Mouse (Mus musculus) kidney, embryonic 14.5 days (tissue): ENCODE results near the gene Gdap1l1. TPM values are rescaled to one million over a fixed set of nuclear protein-coding genes. Genes with fewer than 3 reads are reported as not detected.

Experiments used
- ATAC-seq: fragments of 200-750 bp; cut with Nextera tagmentation; 2 replicates; pipeline ENCODE4 v1.8.0; 2017; ENCODE audit warnings: moderate number of reproducible peaks, mild to moderate bottlenecking, moderate TSS enrichment, moderate library complexity; ENCODE audit not compliant: low FRiP score, low TSS enrichment
- H3K27ac ChIP-seq: fragments of 300-500 bp; sonication (generic); 2 replicates; pipeline ENCODE4 v1.5.1; 2014; ENCODE audit warnings: low read depth, mild to moderate bottlenecking, low read length, moderate library complexity, mixed read lengths
- H3K27me3 ChIP-seq: fragments of 300-500 bp; sonication (generic); 2 replicates; pipeline ENCODE4 v1.6.1; 2014; ENCODE audit warnings: mild to moderate bottlenecking, low read length; ENCODE audit not compliant: control insufficient read depth, insufficient read depth
- H3K36me3 ChIP-seq: fragments of 300-500 bp; sonication (generic); 2 replicates; pipeline ENCODE4 v1.6.1; 2014; ENCODE audit warnings: low read length, mixed read lengths; ENCODE audit not compliant: control insufficient read depth, insufficient read depth
- H3K4me1 ChIP-seq: fragments of 300-500 bp; sonication (generic); 2 replicates; pipeline ENCODE4 v1.6.1; 2014; ENCODE audit warnings: low read length, mixed read lengths; ENCODE audit not compliant: control insufficient read depth, insufficient read depth
- H3K4me2 ChIP-seq: fragments of 300-500 bp; sonication (generic); replicated peaks from 2 replicates; pipeline ENCODE4 v1.6.1; 2014; ENCODE audit warnings: low read depth, mild to moderate bottlenecking, low read length
- H3K4me3 ChIP-seq: fragments of 300-500 bp; sonication (generic); 2 replicates; pipeline ENCODE4 v1.5.1; 2014; ENCODE audit warnings: mild to moderate bottlenecking, low read length
- H3K9ac ChIP-seq: fragments of 300-500 bp; sonication (generic); 2 replicates; pipeline ENCODE4 v1.6.1; 2014; ENCODE audit warnings: low read depth, mild to moderate bottlenecking, low read length, moderate library complexity
- H3K9me3 ChIP-seq: fragments of 300-500 bp; sonication (generic); 2 replicates; pipeline ENCODE4 v1.6.1; 2016; ENCODE audit warnings: low read length; ENCODE audit not compliant: control insufficient read depth
- WGBS: fragments of 180-500 bp; shearing (Covaris S2); extraction: QIAGEN DNeasy Blood & Tissue Kit; methylation state at CpG from one replicate; pipeline ENCODE4 v1.1.7; 2014; 5-methylcytosine and 5-hydroxymethylcytosine counted together
- polyA plus RNA-seq: library from polyadenylated mRNA; unstranded; fragments of >200 nt; fragmentation: Nextera tagmentation; extraction: Ambion mirVana; gene quantifications from 2 replicates; pipeline ENCODE4 v1.2.1, GENCODE M21; 2014

Gene Gdap1l1
- polyA plus RNA-seq, 1 experiment from 2014 or later = 0.74 TPM

DNA sequence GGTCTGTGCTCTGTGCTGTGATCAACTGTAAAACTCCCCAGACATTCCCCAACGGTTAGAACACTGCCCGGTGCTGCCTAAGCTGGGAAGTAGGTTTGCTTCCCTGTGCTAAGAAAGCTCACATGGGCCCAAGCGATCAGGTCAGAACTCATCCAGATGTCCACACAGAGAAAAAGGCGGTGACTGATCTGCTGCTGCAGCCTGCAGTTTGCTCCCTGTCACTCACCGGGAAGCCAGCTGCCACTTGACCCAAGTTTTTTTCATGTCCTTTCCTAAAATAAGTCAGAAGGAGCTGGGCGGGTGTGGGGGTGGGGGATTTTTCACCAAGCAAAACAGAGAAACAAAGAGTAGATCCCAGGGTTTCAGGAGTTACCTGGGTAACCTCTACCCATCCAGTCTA is 26.3 kb downstream of the Gdap1l1 start:
- no peaks in the 10 kb centered on the region for H3K9me3 ChIP-seq
- 69% methylated on average over 6 of the region's 6 CpGs for WGBS

DNA sequence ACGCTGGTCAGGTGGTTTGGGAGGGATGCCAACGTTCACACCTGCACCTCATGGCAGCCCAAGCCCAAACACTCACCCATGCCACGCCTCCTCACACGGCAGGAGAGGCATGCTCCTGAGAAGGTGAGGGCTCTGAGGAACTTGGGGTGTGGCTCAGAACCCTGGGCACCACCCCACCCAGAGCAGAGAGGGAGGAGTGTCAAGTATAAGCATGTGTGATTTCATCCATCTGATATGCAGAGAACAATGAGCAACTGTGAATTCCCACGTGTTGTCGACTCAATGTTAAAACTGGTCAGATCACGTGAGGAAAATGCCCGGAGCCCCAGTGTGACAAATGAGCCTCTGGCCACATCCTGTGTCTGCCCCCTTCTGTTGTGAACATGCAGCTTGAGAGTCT is 28.5 kb downstream of the Gdap1l1 start:
- 82% methylated on average over 8 of the region's 8 CpGs for WGBS

More for the DNA sequence above, 26.3 kb downstream of the Gdap1l1 start:
- Histone ChIP-seq H3K4me1 (no peaks in the 10 kb centered on the region), H3K27me3 (peaks cover 3% of the 10 kb centered on the region; the same call in 1 of the 2 replicates), H3K36me3 (peaks cover 9% of the 10 kb centered on the region; the same call in 1 of the 2 replicates), H3K27ac (no peak overlapping the region), H3K4me2 (no peak overlapping the region), H3K9ac (no peak overlapping the region), H3K4me3 (no peak overlapping the region)
- no peak for ATAC-seq

DNA sequence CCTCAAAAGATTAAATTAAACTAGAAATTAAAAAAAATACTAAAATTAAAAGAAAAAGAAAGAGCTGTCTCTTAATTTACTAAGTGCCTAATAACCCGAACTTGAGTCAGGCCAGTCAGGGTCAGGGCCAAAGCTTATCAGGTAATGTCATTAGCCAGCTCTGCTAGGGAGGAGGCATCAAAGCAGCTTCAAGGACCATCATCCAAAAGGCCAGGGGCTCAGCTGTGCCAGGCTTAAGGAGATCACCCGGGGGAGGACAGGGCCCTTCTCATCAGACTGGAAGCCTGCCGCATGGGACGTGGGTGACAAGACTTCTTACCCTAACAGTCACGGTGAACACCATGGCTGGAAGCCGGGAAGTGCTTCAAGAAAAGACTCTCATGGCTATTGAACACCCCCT is 29.3 kb downstream of the Gdap1l1 start:
- Histone ChIP-seq H3K27ac (no peak overlapping the region), H3K27me3 (no peaks in the 10 kb centered on the region), H3K4me2 (no peak overlapping the region), H3K36me3 (peaks cover 13% of the 10 kb centered on the region), H3K4me1 (peaks cover 6% of the 10 kb centered on the region), H3K4me3 (no peak overlapping the region), H3K9me3 (no peaks in the 10 kb centered on the region), H3K9ac (no peak overlapping the region)
- 92% methylated on average over 6 of the region's 6 CpGs for WGBS
- ATAC-seq = no peak

More for the DNA sequence above, 28.5 kb downstream of the Gdap1l1 start:
- no peaks in the 10 kb centered on the region for H3K9me3 ChIP-seq
- H3K27me3 ChIP-seq = no peaks in the 10 kb centered on the region
- peaks cover 13% of the 10 kb centered on the region for H3K36me3 ChIP-seq
- H3K4me1 ChIP-seq = peaks cover 5% of the 10 kb centered on the region
- H3K4me3 ChIP-seq = no peak overlapping the region
- H3K9ac ChIP-seq = no peak overlapping the region
- ATAC-seq = no peak
- H3K4me2 ChIP-seq = no peak overlapping the region
- H3K27ac ChIP-seq = no peak overlapping the region

DNA sequence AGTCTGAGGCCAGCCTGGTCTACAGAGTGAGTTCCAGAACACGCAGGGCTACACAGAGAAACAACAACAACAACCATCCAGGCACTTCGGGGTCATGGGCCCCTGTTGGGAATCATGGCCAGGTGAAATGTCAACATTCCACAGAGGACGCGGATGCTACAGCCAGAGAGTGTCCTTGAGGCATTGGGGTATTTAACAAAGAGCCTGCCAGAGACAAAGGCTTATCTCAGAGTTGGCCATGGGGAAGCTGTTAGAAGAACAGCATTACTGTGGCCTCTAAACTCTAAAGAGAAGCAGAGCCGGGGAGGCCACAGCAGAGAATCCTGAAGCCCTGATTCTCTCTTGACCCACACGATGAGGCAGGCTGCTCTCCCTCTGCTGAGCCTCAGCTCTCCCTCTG is 30.6 kb downstream of the Gdap1l1 start:
- WGBS = 94% methylated on average over 6 of the region's 6 CpGs
- ATAC-seq = no peak
- no peaks in the 10 kb centered on the region for H3K9me3 ChIP-seq
- H3K27me3 ChIP-seq = no peaks in the 10 kb centered on the region
- H3K4me3 ChIP-seq = no peak overlapping the region
- peaks cover 13% of the 10 kb centered on the region for H3K36me3 ChIP-seq
- no peak overlapping the region for H3K27ac ChIP-seq
- H3K4me2 ChIP-seq = no peak overlapping the region
- H3K9ac ChIP-seq = no peak overlapping the region
- H3K4me1 ChIP-seq = peaks cover 6% of the 10 kb centered on the region

DNA sequence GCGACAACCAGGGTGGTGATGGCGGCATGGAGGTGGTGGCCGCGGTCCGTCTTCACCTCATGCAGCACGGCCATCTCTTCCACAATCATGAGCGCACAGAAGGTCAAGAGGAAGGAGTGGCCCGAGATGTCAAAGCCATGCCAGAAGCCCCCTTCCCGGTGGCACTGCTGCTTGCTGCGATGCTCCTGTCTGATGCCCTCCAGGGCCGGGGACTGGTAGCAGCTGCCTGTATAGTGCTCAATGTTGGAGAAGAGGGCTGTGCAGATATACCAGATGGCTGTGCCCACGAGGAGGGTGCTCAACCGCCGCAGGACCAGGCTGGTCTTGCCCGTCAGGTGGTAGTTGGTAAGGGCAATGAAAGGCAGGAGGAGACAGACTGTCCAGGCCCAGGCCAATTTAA is 31.4 kb downstream of the Gdap1l1 start:
- no peak for ATAC-seq
- no peak overlapping the region for H3K4me3 ChIP-seq

DNA sequence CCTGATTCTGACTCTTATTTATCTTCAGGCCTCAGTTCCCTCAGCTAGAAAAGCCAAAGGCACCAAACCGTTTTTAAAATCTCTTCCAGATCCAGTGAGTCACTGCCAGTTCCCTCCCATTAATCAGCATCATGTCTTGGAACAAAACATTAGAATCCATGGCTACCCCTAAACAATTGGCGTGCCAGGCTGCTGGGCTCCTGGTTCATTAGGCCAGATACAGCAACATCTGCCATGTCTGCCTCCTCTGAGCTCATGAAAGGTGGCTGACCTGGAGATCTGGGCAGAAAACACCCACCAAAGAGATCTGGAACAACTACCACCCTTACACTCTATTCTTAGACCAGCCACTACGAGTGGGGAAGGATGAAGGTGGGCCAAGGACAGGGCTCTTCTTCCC is 32.9 kb downstream of the Gdap1l1 start:
- H3K4me3 ChIP-seq = no peak overlapping the region
- H3K9ac ChIP-seq = no peak overlapping the region
- 78% methylated on average over 3 of the region's 3 CpGs for WGBS

More for the DNA sequence above, 31.4 kb downstream of the Gdap1l1 start:
- Histone ChIP-seq H3K4me2 (no peak overlapping the region), H3K4me1 (peaks cover 6% of the 10 kb centered on the region), H3K9me3 (no peaks in the 10 kb centered on the region), H3K27me3 (no peaks in the 10 kb centered on the region), H3K9ac (no peak overlapping the region), H3K36me3 (peaks cover 13% of the 10 kb centered on the region), H3K27ac (no peak overlapping the region)
- 94% methylated on average over 15 of the region's 15 CpGs for WGBS

DNA sequence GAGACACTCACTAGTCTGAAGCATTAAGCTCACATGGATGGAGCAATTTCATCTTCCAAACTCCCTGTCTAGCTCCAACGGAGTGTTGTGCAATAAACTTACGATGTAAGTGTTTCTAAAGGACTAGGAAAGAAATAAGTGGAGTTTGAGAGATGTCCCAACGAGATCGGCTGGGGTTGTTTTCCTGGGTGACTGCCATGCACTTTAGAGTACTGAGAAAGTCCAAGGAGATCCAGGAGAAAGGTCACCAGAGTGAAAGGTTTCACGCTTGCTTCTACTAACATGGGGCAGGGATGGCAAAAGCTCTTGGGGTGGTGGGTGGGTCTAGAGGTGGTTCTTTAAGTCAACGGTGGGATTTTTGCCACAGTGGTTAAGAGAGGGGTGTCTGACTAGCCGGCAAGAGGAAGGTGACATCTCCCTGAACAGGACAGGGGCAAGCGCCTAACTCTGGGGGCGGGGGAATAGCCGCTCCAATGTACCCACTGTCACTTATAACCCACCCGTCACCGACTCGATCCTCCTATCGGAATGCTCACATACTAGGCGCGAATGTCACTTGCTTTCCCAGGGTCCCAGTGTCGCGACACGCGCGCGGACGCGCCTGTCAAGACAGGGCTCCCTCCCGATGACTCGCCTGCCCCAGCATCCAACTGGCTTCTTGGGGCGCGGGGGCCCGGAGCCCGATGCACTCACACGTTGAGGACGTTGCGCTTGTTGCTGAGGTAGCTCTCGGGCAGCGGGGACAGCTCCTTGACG is 33.6 kb downstream of the Gdap1l1 start:
- peak overlapping the region; percentile 78 for H3K9ac ChIP-seq
- peak overlapping the region; percentile 90 for H3K4me3 ChIP-seq
- no peaks in the 10 kb centered on the region for H3K27me3 ChIP-seq
- H3K36me3 ChIP-seq = peaks cover 13% of the 10 kb centered on the region
- H3K4me2 ChIP-seq = peak overlapping the region; percentile 88
- H3K4me1 ChIP-seq = peaks cover 6% of the 10 kb centered on the region
- H3K9me3 ChIP-seq = no peaks in the 10 kb centered on the region
- WGBS = 5% methylated on average over 36 of the region's 36 CpGs
- ATAC-seq = peak; percentile 62
- H3K27ac ChIP-seq = no peak overlapping the region; the same call in 1 of the 2 replicates

More for the DNA sequence above, 32.9 kb downstream of the Gdap1l1 start:
- H3K4me2 ChIP-seq = peak overlapping the region; percentile 88; the same call in 1 of the 2 replicates
- no peak for ATAC-seq
- peaks cover 6% of the 10 kb centered on the region for H3K4me1 ChIP-seq
- H3K36me3 ChIP-seq = peaks cover 13% of the 10 kb centered on the region
- H3K27me3 ChIP-seq = no peaks in the 10 kb centered on the region
- no peak overlapping the region for H3K27ac ChIP-seq
- H3K9me3 ChIP-seq = no peaks in the 10 kb centered on the region

DNA sequence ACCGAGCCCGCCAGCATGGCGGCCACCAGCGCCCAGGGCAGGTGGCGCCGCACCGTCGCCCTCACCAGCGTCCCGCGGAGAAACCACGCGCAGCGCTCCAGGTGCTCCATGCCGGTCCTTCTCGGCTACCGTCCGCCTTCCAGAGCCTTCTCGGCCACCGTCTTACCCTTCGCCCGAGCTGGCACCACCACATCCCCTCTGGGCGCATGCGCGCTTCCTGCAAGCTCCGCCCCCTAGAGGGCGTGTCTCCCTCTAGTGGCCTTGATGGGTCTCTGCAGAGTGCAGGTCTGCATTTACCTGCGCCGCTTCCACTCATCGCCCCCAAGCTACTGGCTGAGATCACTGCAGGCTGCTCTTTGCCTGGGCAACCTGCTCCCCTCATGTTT is 34.2 kb downstream of the Gdap1l1 start, which contains the start of gene Fitm2:
Gene Fitm2, minus strand, starts transcription at position 164 of the 386 bp plus-strand sequence.
- Histone ChIP-seq H3K27ac (no peak within 1 kb of the TSS; the same call in 1 of the 2 replicates), H3K36me3 (peaks cover 13% of the 10 kb centered on the region), H3K4me2 (peak within 1 kb of the TSS; percentile 88), H3K4me1 (peaks cover 6% of the 10 kb centered on the region), H3K9ac (peak within 1 kb of the TSS; percentile 78), H3K27me3 (no peaks in the 10 kb centered on the region), H3K4me3 (peak within 1 kb of the TSS; percentile 90), H3K9me3 (no peaks in the 10 kb centered on the region)
- under 1% methylated on average over 30 of the region's 30 CpGs for WGBS
- ATAC-seq = peak; percentile 95

DNA sequence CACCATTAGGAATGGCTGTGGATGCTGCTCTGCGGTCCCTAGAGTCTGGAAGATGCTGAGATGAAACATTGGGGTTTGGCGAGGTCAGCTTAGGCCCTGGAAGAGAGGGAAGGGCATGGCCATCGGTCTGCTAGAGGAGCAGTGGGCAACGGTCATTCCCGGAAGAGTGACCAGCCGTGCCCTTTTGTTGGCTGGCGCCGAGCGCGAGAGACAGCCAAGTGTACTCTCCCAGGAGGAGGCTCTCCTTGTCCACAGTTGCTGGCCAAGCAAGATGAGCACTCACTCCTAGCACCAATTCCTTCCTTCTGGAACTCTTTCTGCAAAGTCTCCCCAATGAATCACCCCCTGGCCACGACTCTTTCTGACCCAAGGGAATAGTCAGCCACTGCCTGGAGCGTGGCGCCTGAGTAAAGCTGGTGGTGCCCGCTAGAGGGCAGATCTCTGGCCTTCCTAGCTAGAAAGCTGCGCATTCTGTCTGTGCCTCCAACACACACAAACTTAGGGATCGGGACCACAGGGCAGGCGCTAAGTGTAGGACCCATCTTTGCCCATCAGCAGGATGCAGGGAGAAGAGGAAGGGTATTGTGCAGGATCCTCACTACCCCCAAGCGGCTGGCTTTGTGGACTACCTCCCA is 42.0 kb downstream of the Gdap1l1 start:
- no peaks in the 10 kb centered on the region for H3K36me3 ChIP-seq
- H3K9ac ChIP-seq = no peak overlapping the region
- H3K9me3 ChIP-seq = no peaks in the 10 kb centered on the region
- ATAC-seq = no peak
- H3K27me3 ChIP-seq = peaks cover 8% of the 10 kb centered on the region
- H3K4me3 ChIP-seq = no peak overlapping the region
- no peak overlapping the region for H3K27ac ChIP-seq
- peaks cover 5% of the 10 kb centered on the region for H3K4me1 ChIP-seq
- H3K4me2 ChIP-seq = no peak overlapping the region; the same call in 1 of the 2 replicates
- 52% methylated on average over 18 of the region's 18 CpGs for WGBS
